Mouse (Mus musculus) adrenal gland, adult 18-20 months (tissue): Measurements from ENCODE around the gene Akap11. TPM values are rescaled to one million over a fixed set of nuclear protein-coding genes. Genes with fewer than 3 reads are reported as not detected.
"Not testable (repeated sequence)": the region's sequence is repeated elsewhere in the genome, so short reads cannot be mapped to it uniquely, and the experiment has no call there.

ENCODE experiments used
- DNase-seq, 2 experiments: peaks; one replicate each; pipeline ENCODE4 v3.0.0; 2021 to 2022; ENCODE audit warnings: low spot score in 2 of 2
- long read RNA-seq, 2 experiments: library from polyadenylated mRNA; stranded (forward); transcript quantifications; one replicate each; pipeline ENCODE4 v2.0.0; 2021
- total RNA-seq, 2 experiments: library from RNA; stranded (reverse); gene quantifications; 1 replicate in 1 of 2; 2 replicates in 1 of 2; pipeline ENCODE4 v1.2.3; 2021

The Akap11 gene
- 10 to 100 TPM; 37.1 to 46.8 TPM for total RNA-seq
- long read RNA-seq, experiment 1, partial matches to known transcripts: 1 of 3 reads
- long read RNA-seq, experiment 1, other reads (novel, unspliced or antisense): 1 of 3 reads
- long read RNA-seq, experiment 2, partial matches to known transcripts: 3 of 7 reads
- long read RNA-seq, experiment 2, other reads (novel, unspliced or antisense): 4 of 7 reads

DNA sequence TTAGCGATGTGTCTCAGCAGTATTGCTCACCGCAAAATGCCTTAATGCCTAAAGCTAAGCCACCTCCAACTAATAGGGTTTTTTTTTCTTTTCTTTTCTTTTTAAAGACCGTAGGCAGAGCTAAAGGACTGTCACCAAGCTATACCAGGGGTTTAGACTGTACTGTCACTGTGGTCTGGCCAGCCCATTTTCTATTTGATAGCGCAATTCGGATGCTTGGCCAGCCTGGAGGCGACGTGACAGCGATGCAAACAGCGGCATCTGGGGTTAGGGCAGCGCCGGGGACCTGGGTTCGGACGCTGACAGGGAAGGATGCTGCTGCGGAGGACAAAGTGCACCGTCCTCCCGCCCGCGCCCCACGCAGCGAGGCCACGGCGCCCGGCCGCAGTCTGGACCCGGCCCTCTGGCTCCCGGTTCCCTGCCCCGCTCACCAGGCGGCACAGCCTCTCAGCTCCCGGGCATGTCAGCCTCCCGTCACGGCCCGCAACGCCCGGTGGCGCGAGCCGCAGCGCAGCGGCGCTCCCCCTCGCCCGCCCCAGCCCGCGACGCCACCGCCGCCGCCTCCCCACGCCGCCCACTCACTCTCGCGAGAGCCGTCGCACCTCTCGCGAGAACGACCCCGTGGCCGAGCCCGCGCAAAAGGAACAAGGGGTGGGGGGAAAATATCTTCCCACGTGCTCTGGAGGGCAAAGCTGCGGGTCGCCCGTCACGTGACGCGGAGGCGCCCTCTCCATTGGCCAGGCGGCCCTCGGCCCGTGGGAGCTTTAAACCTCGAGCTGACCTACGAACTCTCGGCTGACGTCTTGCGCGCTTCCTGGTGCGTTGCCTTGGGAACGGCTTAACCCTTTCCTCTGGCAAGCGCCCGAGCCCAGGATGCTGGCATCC lies at the start of gene Akap11:
Gene Akap11, minus strand, starts transcription at position 528 of the 885 bp plus-strand sequence.
- peak; percentile 86 to 87 for DNase-seq

GRCm38 (mm10) chr14:78584222-78584621 lies 47.6 kb upstream of the Akap11 start:
- no peak for DNase-seq

- DNase-seq: no peak
Measured at GRCm38 (mm10) chr14:78583168-78583567, 46.6 kb upstream of the Akap11 start.

DNA sequence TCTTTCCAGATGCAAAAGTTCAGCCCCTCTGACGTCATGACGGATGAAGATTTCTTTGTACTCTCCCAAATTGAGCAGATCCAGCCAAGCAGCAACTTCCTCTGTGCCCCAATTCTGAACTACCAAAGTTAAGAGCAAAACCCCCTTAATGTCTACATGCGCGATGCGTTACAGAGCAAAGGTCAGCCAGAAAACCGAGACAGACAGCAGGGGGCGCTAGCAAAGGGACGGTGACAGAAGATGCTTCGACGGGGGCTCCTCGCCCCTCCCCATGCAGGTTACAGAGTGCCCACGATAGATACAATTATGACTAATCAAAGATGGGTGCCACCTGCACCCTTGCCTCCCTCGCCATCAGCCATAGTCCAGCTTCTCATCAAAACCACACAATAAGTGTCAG lies 39.3 kb upstream of the Akap11 start:
- no peak for DNase-seq

DNA sequence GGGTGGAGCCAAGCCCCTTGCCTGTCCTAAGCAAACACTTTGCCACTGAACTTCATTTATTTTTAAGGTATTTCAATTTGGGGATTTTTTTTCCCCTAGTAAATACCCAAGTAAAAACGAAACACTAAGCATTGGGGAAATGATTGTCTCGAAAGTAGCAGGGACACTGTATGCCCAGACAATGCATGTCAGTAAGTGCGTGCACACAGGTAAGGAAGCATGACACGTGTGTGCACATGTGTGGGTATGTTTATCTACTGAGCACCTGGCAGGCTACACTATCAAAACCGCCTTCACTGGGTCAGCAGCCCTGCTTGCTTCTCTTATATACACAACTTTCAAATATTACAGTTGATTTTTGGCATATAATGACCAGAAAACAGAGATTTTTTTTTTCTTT lies 31.8 kb upstream of the Akap11 start:
- no peak for DNase-seq

GRCm38 (mm10) chr14:78566431-78566830 lies 29.8 kb upstream of the Akap11 start:
- DNase-seq: no peak

DNA sequence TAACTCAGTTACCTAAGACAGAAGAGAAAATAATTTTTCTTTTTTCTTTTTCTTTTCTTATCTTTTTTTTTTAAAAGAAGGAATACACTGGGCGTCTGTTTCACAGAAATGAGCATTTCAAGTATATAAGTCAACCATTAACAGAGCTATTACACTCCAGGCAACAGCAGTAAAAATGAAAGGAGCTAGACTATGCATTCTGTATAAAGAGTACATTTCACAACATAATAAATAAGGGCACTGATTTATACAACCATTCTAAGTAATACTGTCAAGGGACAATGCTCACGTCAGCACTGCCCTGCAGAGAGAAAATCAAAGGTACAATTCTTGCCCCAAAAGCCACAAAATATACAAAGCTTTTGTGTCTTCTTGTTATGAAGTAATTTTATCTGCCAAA lies 27.7 kb upstream of the Akap11 start:
- DNase-seq: no peak

- no peak for DNase-seq
Measured at GRCm38 (mm10) chr14:78563211-78563610, 26.6 kb upstream of the Akap11 start.

DNA sequence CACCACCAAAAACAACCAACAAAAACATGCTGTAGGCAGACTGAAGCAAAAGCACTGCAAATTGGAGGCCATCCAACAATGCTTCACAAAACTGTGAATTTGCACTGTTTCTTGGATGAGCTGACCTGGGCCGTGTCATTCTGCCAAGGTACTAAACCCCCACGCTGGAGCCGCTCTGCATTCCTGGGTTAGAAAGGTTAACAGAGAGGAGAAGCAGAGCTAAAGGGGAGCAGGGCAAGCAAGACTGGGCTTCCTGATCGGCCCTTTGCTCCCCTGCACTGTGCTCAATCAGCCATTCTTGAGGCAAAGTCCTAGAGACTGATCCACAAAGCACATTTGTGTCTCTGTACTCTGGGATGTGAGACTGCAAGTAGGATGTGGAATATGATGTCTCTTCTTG lies 25.5 kb upstream of the Akap11 start:
- DNase-seq: no peak

DNA sequence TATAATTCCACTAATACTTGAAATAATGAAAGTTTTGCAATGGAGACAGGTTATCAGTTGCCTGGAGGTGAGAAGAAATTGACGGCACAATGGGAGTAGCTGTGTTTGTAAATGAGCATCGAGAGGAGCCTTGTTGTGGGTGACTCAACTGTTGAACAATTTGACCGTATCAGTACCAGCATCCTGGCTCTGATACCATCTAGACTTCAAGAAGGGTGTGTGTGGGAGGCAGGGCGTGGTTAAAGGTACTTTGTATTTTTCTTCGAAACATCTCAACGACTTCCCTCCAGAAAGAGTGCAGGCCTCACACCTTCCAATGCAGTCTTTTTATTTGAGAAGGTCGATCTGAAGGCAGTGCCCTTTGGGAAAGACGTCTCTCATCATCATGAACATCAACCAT lies 22.4 kb upstream of the Akap11 start:
- no peak for DNase-seq

GRCm38 (mm10) chr14:78554830-78555229 lies 18.2 kb upstream of the Akap11 start:
- DNase-seq: not testable (repeated sequence)

- DNase-seq: no peak
Measured at GRCm38 (mm10) chr14:78553661-78554060, 17.1 kb upstream of the Akap11 start.

DNA sequence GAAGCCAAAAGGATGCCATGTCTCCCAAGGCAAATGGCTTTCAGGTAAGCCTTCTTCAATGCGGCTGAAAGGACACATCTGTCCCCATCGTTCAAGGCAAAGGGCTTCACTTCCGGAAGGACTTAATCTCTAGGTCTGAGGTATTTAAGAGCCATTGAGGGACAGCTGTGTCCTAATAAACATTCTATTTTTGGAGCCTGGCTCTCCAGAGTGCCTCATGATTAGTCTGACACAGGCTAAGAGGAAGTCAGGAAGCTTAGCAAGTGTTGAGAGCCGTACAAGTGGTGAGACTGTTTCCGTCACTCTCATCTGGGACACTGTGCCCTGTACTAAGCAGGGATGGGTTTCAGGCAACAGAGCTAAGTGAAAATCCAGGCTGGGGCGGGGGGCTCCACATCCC lies 12.2 kb upstream of the Akap11 start:
- no peak for DNase-seq

GRCm38 (mm10) chr14:78541319-78541718 lies 4.7 kb upstream of the Akap11 start:
- no peak for DNase-seq

- no peak for DNase-seq
Measured at GRCm38 (mm10) chr14:78539821-78540220, 3.2 kb upstream of the Akap11 start.

DNA sequence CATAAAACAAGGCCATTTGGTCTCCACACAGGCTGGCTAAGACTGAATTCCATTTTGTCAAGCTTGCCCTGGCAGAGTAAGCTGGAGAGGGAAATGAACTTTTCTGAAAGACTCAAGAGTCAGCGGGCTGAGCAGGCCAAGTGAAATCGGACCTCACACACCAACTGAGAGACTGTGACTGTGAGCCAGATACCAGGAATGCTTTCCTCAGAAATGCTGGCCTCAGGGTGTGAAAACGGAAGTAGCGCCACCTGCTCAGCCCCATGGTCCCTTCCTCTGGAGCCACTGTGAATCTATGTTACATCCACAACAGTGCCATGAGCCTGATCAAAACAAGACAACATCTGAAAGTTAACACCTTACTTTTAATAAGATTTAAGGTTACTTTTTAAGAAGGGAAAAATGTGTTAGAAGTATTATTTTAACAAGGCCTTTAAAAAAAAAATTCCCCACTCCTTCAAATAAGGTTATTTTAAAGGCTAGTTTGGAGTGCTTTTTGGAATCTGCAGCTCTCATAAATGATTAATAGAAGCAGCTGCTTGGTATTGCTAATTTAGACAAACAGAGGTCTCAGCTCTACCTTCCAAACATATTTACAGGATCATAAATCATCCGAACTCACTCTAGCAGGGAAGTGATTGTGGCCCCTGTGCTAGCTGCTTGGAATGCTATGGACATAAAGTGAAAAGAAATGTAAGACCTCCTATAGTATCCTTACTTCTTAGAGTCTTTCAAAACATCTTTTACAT lies 2.1 kb upstream of the Akap11 start:
- DNase-seq: no peak

DNA sequence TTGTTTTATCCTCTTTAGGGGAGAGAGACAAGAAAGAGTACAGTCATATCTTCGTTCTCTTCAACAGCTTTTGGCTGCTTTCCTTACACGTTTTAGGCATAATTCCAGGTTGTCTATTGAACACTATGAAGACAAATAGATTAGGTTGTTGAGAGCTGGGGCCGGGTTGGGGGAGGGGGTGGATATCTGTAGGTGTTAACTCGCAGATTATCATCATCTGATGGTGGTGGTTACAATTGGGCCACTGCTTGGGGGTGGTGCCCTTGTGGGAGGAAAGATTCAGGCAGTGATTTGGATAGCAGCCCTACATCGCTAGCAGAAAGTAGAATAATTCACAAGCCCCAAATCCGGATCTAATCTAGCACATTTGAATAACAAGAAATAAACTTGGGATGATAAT lies 943 bp upstream of the Akap11 start:
- no peak for DNase-seq

- no peak for DNase-seq
Measured at GRCm38 (mm10) chr14:78535366-78535765, 1.2 kb downstream of the Akap11 start.

- DNase-seq: no peak
Measured at GRCm38 (mm10) chr14:78534651-78535050, 2.0 kb downstream of the Akap11 start.

DNA sequence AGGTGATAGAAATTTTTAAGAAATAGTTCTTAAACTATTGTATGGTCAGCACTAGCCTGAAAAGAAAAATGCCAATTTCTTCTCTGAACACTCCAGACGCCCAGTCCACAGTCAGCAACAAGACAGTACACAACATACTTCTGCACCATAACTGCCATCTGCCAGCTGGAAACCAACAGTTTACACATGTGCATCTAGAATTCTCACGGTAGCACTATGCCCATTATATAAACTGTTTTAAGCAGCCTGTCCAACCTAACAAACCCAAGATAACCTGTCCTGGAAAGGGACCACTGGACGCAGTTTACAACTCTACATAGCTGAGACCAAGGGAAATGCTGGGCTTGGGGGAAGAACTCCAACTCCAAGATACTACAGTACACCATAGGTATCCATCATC lies 2.9 kb downstream of the Akap11 start:
- no peak for DNase-seq

DNA sequence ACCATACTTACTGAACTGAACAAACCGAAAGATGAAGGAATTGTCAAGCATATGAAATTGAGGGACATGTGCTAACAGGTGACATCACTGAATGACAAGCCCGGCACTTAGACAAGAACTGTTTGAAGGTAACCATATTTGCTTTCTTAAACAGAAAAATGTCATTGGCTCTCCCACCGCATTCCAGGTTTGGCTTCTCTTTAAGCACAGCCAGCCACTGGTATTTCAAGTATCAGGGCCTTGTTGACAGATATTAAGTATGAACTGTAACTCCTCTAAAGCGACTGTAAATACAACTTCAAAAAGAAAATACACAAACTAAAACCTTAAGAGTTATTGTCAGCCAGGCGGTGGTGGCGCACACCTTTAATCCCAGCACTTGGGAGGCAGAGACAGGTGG lies 4.3 kb downstream of the Akap11 start:
- DNase-seq: no peak

DNA sequence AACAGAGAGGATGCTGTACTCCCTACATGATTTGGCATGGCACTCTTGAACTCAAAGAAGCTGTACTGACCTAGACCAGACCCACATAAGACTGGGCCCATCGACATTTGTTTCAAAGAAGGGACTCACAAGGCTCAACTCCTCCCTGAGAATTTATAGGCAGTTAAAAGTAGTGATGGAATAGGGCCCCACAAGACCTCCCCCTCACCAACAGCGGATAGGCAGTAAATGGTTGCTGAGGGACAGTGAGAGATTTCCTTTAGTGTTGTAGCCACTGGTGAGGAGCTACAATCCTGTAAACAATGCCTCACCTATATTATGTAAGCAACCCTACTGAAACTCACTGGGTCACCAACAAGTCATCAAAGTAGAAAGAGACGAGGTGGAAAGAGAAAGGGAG lies 6.4 kb downstream of the Akap11 start:
- DNase-seq: no peak
